Mouse (Mus musculus) liver, adult 2 months (tissue): ENCODE measurements around the gene Dock3.

Source experiments
- CTCF ChIP-seq: fragments of 200-500 bp; IDR thresholded peaks from 2 replicates; pipeline ENCODE4 v1.5.1; 2011; ENCODE audit warnings: low read depth, low read length, control low read depth
- POLR2A ChIP-seq: fragments of 200-500 bp; IDR thresholded peaks from 2 replicates; pipeline ENCODE4 v1.6.1; 2011; ENCODE audit warnings: low read length, control low read depth; ENCODE audit not compliant: insufficient read depth; ENCODE audit errors: extremely low read depth

DNA sequence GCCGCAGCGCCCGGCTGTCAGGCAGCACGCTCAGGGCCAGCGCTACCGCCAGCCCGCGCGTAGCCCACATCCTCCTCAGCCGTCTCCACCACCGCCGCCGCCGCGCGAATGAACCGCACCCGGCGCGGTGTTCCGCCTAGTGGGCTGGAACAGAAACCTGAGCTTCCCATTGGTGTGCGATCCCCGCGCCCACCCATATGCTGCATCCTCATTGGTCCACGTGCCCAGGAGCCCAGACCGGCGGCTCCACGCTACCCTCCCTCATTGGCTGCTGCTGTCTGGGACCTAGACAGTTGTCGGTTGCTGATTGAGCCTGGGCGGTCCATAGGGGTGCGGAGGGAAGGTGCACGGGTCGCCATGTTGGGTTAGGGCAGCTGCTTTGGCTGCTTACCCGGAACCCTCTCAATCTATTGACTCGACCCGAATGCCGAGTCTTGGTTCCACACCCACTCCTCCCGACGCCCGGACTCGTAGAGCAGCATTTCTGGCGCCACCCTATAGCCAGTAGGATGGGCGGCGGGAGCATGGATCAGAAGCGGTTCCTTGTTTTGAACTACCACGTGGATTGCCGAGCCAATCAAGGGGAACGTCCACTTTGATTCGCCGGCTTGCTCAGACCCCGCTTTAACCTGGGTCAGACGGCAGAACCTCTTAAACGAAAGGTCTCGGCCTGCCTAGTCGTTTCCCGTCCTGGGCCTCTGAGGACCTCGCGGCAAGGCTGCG, 339.7 kb downstream of the Dock3 start, which contains the start of gene Manf:
- TF ChIP-seq CTCF (no peak), POLR2A (peak; percentile 98)
